Mouse (Mus musculus) MEL (cell line): Measurements from ENCODE around the gene Sde2.

Experiments used
- EP300 ChIP-seq, 2 experiments: IDR thresholded peaks; 2 replicates each; pipeline ENCODE4 v1.6.1; 2011; ENCODE audit warnings: improper control_type of control experiment in 2 of 2, low read length in 2 of 2, low read depth in 1 of 2, mild to moderate bottlenecking in 1 of 2
- MAX ChIP-seq: IDR thresholded peaks from 2 replicates; pipeline ENCODE4 v1.6.1; 2011; ENCODE audit warnings: low read length, improper control_type of control experiment
- MAZ ChIP-seq: IDR thresholded peaks from 2 replicates; pipeline ENCODE4 v1.6.1; 2012; ENCODE audit warnings: low read depth, mild to moderate bottlenecking, inconsistent platforms, low read length, improper control_type of control experiment
- POLR2A ChIP-seq, 2 experiments: IDR thresholded peaks; 2 replicates each; pipeline ENCODE4 v1.6.1; 2011 to 2012; ENCODE audit warnings: low read length in 2 of 2, mild to moderate bottlenecking in 2 of 2, control low read depth in 1 of 2, improper control_type of control experiment in 1 of 2, low read depth in 1 of 2, moderate library complexity in 1 of 2; ENCODE audit not compliant: control insufficient read depth in 1 of 2, insufficient read depth in 1 of 2, poor library complexity in 1 of 2

- no peak for TF ChIP-seq EP300 (IDR thresholded peaks at IDR 0.05; ENCODE audit: low read depth in 1 of 2, low read length in 2 of 2)
- no peak for TF ChIP-seq MAX
- TF ChIP-seq POLR2A (IDR thresholded peaks at IDR 0.05; ENCODE audit: control insufficient read depth in 1 of 2, insufficient read depth in 1 of 2, low read depth in 1 of 2, low read length in 2 of 2, poor library complexity in 1 of 2) = no peak
- no peak for TF ChIP-seq MAZ
Observed at GRCm38 (mm10) chr1:180892808-180893207, 41.9 kb downstream of the Sde2 start, which contains the start of gene Lefty2.
